Mouse (Mus musculus): ENCODE data around the gene Gpr37l1.

Gene Gpr37l1

DNA sequence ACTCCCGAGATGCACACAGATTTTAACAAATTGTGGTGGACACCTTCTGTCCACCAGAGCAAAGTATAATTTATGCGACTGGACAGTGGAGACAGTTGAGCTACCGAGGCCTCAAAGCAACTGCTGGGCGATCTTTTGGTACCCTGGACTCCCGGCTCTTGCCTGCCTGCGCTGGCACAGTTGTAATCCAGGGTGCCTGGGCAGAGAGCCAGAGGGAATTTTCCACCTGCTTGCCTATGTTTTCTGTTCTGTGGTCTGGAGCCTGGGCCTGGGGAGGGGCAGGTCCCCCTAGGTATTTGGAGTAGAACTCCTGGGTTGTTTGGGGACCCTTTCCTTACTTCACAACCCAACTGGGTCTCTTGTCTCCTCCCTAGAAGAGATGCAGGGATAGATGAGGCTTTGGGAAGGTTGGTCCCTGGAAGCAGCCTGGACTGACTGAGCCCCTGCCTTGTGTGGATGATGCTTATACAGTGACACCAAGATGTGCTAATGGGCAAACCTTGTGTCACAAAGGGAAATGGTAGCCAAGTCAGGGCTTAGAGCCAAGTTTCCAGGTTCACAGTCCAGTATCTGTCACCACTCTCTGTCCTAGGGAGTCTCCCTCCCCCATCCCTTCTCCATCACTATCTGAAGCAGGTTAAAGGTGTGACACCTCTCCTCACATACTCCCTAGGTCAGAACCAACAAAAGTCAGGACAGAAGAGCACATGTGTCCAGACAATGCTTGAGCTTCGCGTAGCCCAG lies 14.6 kb upstream of the Gpr37l1 start:
- no peak for DNase-seq (ENCODE audit: low spot score)

DNA sequence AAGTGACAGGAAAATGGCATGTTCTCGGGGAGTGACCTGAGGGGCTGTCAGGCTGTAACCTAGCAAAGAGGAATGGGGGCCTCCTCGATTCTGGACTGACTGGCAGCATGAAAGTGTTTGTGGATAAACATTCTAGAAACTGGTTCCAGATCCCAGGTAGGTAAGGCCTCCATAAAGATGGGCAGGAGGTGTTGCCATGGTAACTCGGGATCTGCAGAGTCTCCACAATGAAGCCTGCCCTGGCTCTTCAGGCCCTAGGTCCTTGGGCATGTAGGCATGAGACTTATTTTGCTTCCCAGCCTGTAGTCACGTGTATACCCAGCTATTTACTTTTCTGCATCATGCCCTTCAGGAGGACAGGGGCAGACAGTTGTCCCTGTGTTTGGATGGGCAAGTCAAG lies 13.8 kb upstream of the Gpr37l1 start:
- no peak for DNase-seq (ENCODE audit: low spot score)

DNA sequence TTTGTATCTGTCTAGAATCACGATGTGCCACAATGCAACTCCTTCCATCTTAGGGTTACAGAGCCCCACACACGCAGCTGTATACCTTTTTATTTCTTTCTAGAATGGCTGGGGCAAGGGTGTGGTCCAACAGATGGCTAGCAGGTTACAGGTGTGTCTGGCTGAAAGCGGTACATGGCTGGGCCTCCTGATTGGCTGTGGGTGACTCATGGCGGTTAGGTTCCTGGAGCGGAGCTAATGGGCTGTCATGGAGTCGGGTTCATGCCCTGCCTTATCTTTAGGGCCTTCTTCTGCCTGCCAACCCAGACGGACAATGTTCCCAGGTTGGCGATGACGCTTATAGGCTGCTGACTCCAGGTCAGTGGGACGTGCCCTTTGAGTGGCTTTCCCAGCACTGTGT lies 13.3 kb upstream of the Gpr37l1 start:
- DNase-seq (ENCODE audit: low spot score) = no peak

DNA sequence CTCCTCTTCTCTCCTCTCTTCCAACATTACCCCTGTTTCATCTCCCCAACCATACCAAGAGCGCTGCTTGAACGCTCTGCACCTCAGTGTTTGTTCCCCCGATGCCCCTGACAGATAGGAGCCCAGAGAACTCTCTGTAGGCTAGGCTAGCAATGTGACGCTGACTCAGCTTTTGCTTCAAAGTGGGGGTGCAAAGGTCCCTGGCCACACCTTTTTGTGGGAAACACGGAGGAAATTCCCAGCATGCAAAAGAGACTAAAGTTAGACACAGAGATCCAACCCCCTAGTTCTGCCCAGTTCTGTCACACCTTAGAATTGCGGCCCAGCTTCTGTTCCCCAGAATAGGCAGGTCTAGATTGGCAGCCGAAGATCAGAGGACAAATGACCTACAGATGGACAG lies 11.4 kb upstream of the Gpr37l1 start:
- no peak for DNase-seq (ENCODE audit: low spot score)

DNA sequence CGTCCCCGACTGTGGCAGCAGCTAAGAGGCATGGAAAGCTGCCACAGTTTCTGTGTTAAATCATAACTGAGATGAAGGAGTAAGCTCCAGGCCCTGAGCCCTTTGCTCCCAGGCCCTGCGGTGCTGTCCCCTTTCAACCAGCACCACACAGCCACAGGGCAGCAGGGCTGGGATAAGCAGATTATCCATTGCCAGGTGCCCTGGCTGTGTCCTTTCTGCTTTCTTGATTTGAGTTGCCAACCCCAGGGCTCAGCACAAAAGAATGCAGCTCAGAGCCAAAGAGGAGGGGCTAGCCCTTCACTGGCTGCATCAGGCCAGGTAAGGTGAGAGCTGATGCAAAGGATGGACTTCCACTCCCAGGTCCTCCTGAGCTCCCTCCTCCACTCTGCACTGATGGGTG lies 10.2 kb upstream of the Gpr37l1 start:
- DNase-seq (ENCODE audit: low spot score) = no peak

DNA sequence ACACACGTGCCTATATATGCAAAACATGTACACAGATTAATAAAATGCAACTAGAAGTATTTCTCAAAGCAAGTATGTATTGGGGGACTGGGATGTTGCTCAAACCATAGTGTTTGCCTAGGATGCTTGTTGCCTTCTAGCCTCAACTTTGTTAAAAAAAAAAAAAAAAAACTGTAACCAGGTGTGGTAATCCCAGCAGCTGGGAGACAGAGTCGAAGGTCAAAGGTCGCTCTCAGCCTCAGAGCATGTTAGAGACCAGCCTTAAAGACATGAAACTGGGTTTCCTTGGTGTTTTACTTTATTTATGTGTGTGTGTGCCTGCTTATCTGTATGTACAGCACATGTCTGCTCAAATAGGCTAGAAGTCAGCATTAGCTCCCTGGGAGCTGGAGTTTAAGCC lies 7.7 kb upstream of the Gpr37l1 start:
- no peak for DNase-seq (ENCODE audit: low spot score)

DNA sequence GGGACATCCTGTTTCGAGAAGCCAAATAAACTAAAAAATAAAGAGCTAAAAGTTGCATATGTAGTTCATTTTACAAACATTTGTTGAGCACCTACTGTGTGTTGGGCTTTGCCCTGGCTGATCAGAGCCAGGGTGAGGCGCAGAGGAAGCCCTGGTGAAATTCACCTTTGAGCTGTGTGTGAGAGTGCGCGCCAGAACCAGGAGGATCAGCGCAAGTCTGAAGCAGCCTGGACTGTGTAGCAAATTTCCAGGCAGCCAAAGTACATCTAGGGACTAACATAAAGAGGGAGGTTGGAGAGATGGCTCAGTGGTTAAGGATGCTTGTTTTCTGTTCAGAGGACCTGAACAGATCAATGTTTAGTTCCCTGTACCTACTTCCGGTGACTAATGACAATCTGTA lies 5.8 kb upstream of the Gpr37l1 start:
- DNase-seq (ENCODE audit: low spot score) = no peak

DNA sequence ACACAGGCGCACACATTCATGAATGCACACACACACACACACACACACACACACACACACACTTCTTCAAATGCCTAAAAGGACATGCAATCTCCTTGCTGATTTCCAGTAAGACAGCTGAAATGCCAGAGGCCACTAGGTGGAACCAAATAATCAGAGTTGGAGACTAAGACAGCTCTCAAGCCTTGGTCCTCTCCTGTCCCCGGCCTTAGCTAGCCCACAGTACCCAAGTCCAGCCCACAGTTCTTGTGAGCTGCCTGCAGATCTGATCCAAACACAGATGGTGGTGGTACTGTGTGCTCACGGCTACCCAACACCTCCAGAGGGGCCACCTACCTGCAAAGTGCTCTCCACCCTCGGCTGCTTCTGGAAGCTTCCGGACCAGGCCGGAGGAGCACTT lies 4.5 kb upstream of the Gpr37l1 start:
- DNase-seq (ENCODE audit: low spot score) = peak; percentile 63

DNA sequence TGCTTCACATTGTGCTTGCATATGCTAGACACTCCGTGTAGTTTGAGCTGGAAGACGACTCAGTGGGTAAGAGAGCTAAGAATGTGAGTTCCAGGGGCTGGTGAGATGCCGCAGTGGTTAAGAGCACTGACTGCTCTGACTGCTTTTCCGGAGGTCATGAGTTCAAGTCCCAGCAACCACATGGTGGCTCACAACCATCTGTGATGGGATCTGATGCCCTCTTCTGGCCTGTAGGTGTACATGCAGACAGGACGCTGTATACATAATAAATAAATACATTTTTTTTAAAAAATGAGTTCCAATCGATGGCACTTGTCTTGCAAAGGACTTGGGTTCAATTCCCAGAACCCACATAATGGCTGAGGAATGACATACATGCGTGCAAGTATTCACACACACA lies 3.7 kb upstream of the Gpr37l1 start:
- DNase-seq (ENCODE audit: low spot score) = no peak

DNA sequence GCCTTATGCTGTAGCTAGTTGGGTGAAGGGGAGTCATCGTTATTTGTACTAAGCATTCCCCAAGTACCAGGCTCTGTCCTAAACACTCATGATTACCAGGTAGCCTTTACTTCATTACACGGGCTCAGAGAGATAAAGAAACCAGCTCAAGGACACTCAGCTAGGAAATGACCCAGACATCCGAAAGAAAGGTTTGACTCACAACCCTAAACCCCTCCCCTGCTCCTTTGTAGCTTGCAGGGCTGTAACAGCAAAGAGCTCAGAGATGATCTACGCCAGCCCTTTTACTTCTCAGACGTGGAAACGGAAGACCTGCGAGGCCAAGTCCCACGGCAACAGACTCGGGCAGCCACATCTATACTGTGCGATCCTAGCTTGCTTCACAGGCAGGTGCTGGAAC lies 2.8 kb upstream of the Gpr37l1 start:
- no peak for DNase-seq (ENCODE audit: low spot score)

DNA sequence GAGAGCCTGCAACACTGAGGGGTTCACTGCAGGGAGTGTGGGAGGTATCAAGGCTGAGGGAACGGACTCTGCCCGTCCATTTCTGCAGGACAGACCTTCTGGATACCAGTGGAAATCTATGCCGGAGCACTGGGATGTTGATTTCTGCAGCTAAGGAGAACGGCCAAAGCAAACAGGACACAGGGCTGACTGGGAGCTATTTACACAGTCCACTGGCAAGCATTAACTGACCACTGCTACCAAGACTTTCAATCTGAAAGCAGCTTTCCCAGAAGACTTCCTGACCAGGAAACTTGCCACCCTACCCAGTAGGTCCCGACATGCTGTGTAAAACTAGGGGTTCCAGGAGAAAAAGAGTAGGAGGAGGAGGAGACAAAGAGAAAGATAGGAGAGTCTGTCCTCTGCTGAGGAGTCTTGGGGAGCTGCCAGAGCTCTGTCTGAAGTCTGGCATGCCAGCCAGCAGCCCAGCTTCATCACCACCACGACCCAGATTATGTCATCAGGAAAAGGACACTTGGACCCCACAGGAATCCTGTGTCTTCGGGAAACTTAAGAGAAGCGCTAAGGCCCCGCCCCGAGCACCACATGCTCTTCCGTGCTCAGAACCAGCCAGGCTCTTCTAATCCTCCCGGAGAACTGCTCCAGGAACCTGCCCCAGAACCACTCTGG lies 2.2 kb upstream of the Gpr37l1 start:
- DNase-seq (ENCODE audit: low spot score) = no peak

DNA sequence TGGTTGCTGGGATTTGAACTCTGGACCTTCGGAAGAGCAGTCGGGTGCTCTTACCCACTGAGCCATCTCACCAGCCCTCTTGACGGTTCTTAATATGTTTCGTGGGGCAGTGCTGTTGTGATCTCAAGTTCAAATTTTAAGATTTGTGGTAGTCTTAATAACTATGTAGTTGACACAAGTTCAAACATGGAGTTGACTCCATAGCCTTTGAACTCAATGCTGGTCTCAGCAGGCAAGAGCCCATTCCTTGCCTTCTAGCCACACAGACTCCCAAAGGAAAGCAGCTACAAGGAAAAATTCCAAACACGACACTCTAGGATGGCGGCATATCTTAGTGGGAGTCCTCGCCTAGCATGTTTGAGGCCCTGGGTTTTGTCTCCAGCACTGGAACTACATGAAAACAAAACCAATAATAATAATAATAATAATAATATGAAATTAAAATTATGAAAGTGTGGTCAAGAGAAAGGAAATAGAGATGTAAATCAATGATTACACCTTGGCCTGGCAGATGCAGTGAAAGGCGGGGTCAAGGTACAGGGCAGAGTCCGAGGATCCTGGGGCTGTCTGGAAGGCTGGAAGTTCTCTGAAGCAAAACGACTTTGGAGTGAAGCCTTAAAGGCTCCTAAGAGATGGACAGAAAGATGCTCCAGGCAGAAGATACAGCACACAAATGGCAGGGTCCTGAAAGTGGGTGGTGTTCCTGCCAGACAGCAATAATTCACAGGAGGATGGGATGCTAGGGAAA lies 1.1 kb upstream of the Gpr37l1 start:
- DNase-seq (ENCODE audit: low spot score) = no peak

DNA sequence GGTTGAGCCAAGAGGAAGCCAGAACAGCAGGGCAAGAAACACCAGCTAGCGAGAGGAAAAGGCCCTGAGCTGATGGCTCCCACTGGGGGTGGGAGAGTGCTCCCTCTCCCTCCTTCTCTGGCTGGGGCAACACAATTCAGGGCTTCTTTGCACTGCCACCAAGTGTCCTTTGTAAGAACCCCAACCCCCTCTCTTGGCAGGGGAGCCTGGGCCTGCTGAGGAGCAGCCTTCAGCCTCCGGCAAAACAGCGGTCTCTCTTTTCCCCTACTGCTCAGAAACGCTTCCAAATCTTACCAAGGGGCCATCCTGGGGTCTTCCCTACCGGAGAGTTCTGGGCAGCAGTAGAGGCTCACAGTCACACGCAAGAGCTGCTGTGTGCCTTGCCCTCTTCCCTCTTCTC lies 4.8 kb downstream of the Gpr37l1 start:
- DNase-seq (ENCODE audit: low spot score) = no peak

DNA sequence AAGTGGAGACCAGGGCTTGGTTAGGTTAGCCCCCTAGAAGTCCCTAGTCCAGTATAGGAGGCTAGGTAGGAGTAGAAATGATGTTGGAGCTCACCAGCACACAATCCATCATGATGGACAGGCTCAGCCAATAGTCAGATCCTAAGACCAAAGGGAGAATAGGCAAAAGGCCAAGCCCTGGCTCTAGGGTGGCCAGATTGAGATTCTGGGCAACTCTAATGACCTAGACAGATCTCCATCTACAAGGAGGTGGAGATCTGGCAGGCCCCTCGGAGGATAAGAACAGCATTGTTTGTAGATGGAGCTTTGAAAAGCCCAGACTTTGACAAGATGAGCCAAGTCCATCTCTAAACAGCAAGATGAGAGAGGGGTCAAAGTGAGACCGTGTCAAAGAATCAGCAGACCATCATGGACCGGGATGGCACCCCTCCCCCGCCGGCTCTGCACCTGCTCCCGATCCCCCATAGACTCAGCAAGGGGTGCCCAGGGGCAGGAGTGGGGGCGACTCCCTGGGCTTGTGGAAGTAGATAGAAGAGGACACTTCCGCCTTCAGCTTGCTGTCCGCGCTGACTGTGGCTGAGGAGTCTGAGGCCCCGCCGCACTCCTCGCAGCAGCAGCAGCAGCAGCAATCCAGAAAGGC lies 7.0 kb downstream of the Gpr37l1 start:
- no peak for DNase-seq (ENCODE audit: low spot score)

DNA sequence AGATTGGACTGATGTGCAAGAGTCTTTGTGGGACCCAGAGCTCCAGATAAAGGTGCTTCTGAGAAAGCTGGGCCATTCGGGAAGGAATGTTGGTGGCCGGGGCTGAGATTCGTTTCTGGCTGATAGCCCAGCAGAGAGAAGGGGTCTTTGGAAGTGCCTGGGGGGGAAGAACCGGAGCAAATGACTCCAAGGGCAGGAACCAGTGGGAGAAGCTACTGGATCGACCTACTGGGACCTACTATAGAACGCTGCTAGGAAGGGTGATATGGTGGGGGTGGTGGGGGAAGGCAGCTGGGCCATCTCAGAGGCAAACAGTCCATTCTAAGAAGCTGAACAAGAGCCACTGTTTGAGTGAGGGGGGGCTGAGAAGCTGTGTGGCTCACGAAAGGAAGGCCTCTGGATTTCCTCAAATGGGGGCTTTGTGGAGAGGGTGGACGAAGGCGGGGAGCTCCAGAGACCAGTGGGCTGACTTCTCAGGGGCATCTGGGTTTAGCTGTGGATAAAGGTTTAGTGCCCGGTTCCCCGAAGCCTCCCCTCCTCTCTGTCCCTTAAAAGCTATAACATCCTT lies 7.8 kb downstream of the Gpr37l1 start:
- DNase-seq (ENCODE audit: low spot score) = no peak

DNA sequence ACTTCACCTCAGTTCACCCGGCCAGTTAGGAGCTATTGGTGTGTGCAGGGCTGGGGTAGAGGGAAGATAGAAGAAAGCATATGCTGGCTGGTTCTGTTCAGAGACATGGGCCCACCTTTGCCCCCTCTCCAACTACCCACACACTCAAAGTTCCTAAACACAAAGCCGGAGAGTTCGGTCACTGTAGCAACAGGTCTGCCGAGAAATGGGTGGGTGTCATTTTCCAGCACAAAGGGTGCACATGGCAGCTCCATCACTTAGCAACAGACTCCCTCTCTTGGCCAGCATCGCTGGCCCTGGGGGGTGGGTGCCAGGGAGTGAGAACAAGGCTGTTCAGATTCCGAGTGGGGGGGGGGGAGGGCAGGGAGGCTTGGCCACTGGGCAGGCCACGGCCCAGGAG lies 8.4 kb downstream of the Gpr37l1 start:
- DNase-seq (ENCODE audit: low spot score) = no peak

DNA sequence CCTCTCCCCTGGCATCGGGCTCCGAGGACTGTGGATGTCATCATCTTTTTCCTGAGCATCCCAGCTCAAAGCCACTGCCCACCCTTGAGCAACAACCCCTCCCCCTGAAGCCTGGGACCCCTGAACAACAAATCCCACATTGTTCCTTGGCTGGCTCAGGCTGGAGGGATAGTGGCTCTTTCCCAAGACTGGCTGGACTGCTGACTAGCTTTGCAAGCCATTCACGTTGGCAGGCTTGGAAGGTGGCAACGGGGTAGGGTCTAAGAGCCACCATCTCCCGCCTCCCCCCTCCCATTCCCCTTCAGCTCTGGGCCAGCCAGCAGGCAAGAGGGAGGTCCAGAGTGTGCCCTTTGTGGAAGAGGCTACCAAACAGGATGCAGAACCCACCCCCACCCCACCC lies 8.8 kb downstream of the Gpr37l1 start:
- DNase-seq (ENCODE audit: low spot score) = no peak

DNA sequence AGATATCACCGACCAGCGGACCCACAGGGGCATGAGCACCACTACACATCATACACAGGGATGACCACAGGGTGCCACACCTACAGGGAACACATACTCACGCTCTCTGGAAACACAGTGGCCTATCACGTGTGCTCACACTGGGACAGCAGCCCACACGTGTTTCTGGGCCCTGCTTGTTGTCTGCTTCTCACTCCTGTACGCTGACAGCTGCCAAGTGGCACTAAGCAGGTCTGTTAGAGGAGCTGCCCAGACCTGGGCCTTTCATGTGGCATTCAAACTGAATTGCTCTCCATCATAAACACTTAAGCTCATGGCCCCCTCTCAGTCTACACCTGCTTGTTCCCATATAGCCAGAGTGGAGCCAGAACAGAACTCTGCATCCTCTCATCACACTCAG lies 11.2 kb downstream of the Gpr37l1 start:
- DNase-seq (ENCODE audit: low spot score) = no peak

DNA sequence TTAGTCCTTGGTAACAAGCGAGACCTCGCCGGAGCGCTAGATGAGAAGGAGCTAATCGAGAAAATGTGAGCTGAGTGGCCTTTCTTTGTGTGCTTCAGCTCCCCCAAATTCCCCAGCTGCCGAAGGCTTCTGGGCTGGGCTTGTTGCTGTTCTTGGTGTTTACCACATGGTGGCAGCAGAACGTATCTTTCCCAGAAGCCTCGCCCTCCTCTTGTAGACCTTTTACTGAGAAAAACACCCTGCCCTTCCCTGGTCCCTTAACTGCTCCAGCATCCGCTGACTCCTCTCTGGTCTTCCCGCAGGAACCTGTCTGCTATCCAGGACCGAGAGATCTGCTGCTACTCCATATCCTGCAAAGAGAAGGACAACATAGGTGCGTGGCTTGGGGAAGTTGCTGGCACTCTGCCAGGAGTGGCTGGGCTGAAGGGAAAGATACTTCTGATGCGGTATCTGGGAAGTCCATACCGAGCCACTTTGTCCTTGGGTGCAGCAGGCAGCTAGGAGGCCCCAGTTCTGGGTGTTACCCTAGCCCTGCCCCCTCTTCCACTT lies 13.0 kb downstream of the Gpr37l1 start:
- peak; percentile 76 for DNase-seq (ENCODE audit: low spot score)

DNA sequence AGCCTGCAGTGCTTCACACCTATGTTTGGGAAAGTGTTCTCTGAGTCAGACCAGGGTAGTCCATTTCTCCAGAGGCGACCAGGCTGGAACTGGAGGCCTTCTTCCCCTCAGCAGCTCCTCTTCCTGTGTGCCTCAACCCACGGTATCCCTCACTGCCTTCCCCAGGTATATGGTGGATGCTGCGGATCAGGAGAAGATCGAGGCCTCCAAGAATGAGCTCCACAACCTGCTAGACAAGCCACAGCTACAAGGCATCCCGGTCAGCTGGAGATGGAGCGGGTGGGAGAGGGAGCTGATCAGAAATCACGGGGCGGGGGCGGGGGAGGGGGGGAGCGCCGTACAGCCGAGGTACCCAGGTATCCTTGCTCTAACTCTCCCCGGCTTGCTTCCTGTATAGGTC lies 13.5 kb downstream of the Gpr37l1 start:
- DNase-seq (ENCODE audit: low spot score) = no peak

DNA sequence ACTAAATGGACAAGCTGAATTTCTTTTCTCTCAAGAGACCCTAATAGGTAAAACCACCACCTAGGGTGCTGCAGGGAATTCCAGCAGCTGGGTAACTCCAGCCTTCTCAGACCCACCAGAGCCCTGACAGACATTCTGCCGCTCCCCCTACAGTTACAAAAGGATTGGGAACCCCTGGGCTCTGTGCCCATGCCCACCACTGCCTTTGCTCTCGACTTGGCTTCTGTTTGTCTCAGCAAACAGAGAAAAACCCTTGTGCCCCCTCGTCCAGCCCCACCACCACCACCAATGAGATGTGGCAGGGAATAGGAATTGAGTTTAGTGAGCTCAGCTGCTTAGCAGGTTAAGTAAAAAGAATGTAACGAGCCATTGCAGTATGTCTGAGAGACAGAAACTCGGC lies 18.5 kb downstream of the Gpr37l1 start:
- DNase-seq (ENCODE audit: low spot score) = no peak

DNA sequence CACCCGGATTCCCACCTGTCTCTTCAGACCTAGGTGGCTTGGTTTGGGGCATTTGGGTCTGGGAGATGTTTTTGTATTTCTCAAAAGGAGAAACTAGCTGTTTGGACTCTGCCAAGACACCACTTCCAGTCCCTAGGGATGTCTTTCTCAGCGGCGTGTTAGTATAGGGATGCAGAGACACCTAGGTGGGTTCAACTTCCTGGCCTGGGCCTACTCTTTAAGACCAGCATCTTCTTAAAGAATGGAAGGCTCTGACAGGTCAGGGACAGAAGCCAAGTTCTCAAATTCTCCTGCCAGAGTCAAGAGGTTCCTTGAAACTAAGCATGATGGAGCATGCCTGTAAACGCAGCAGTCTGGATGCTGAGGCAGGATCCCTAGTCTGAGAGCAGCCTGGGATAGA lies 19.0 kb downstream of the Gpr37l1 start:
- DNase-seq (ENCODE audit: low spot score) = no peak

Measured in ovary, postnatal 14 days (tissue).